Mouse (Mus musculus) granulocyte monocyte progenitor cell, adult 5-6 weeks (primary cell): ENCODE results near the gene Gm8257. TPM values are rescaled to one million over a fixed set of nuclear protein-coding genes. Genes with fewer than 3 reads are reported as not detected.
"Not testable (repeated sequence)": the region's sequence is repeated elsewhere in the genome, so short reads cannot be mapped to it uniquely, and the experiment has no call there.

Experiments
- ATAC-seq: replicated peaks from 2 replicates; pipeline ENCODE4 v1.8.0; 2016; ENCODE audit warnings: mild to moderate bottlenecking, moderate TSS enrichment, inconsistent platforms; ENCODE audit not compliant: poor library complexity, severe bottlenecking
- total RNA-seq, 2 experiments: library from RNA; stranded (forward) in 1 of 2; stranded (reverse) in 1 of 2; fragments of 200-712, 200-1000 nt in 1 of 2; fragments of >200 nt in 1 of 2; fragmentation: Nextera tagmentation in 1 of 2; gene quantifications; 2 replicates each; pipeline ENCODE4 v1.2.3; 2014 to 2017

Gene Gm8257
- not detected in 2 replicates for total RNA-seq (2014; fragmentation: Nextera tagmentation)
- total RNA-seq (2017) = not detected in 2 replicates

GRCm38 (mm10) chr14:44706356-44706755 is at the start of gene Gm8257:
Gene Gm8257, minus strand, starts transcription at chr14:44706456.
- not testable (repeated sequence) for ATAC-seq

- no peak for ATAC-seq
Measured at GRCm38 (mm10) chr14:44750240-44750639, 44.0 kb upstream of the Gm8257 start, which contains the start of gene Gm8267. Gene Gm8267, minus strand, starts transcription at chr14:44750340.

GRCm38 (mm10) chr14:44742789-44743188 is 36.5 kb upstream of the Gm8257 start:
- ATAC-seq = not testable (repeated sequence)

- ATAC-seq = not testable (repeated sequence)
Measured at GRCm38 (mm10) chr14:44730711-44731110, 24.5 kb upstream of the Gm8257 start.

- ATAC-seq = not testable (repeated sequence)
Measured at GRCm38 (mm10) chr14:44627737-44628136, 78.5 kb downstream of the Gm8257 start, which contains the start of gene Gm5624. Gene Gm5624, minus strand, starts transcription at chr14:44627938.

Other genes with a start within 250 kb of the Gm8257 start
- gene BC061237, start 214.0 kb downstream of the Gm8257 start, total RNA-seq (2014; fragmentation: Nextera tagmentation) = not detected in 2 replicates
- not detected in 2 replicates for gene BC061237, start 214.0 kb downstream of the Gm8257 start, total RNA-seq (2017)
- not detected in 2 replicates for gene Gm17093, start 188.2 kb downstream of the Gm8257 start, total RNA-seq (2014; fragmentation: Nextera tagmentation)
- not detected in 2 replicates for gene Gm17093, start 188.2 kb downstream of the Gm8257 start, total RNA-seq (2017)
- gene Gm8247, start 123.3 kb downstream of the Gm8257 start, total RNA-seq (2014; fragmentation: Nextera tagmentation) = not detected in 2 replicates
- gene Gm8247, start 123.3 kb downstream of the Gm8257 start, total RNA-seq (2017) = not detected in 2 replicates
- gene Gm5624, start 78.5 kb downstream of the Gm8257 start, total RNA-seq (2014; fragmentation: Nextera tagmentation) = not detected in 2 replicates
- gene Gm5624, start 78.5 kb downstream of the Gm8257 start, total RNA-seq (2017) = not detected in 2 replicates
- not detected in 2 replicates for gene Gm8267, start 43.9 kb upstream of the Gm8257 start, total RNA-seq (2014; fragmentation: Nextera tagmentation)
- not detected in 2 replicates for gene Gm8267, start 43.9 kb upstream of the Gm8257 start, total RNA-seq (2017)
- gene Ptgdr, start 152.9 kb upstream of the Gm8257 start, total RNA-seq (2014; fragmentation: Nextera tagmentation) = not detected in 2 replicates
- gene Ptgdr, start 152.9 kb upstream of the Gm8257 start, total RNA-seq (2017) = not detected in 2 replicates